Mouse (Mus musculus): Measurements from ENCODE around the gene Cflar. TPM values are rescaled to one million over a fixed set of nuclear protein-coding genes. Genes with fewer than 3 reads are reported as not detected.
"Not testable (repeated sequence)": the region's sequence is repeated elsewhere in the genome, so short reads cannot be mapped to it uniquely, and the experiment has no call there.

Gene Cflar
- total RNA-seq, 2 experiments from 2014 or later: 40.9 to 45.7 TPM

GRCm38 (mm10) chr1:58770111-58770720 lies 58.9 kb downstream of the Cflar start:
- ATAC-seq (replicated peaks; ENCODE audit: low FRiP score, poor library complexity, severe bottlenecking): 0 out of 2 replicates have a peak, but pooled peaks have one; percentile 39

- no peak for ATAC-seq (replicated peaks; ENCODE audit: low FRiP score, poor library complexity, severe bottlenecking)
Observed at GRCm38 (mm10) chr1:58772084-58772483, 60.8 kb downstream of the Cflar start.

GRCm38 (mm10) chr1:58773280-58773679 lies 62.0 kb downstream of the Cflar start:
- ATAC-seq (replicated peaks; ENCODE audit: low FRiP score, poor library complexity, severe bottlenecking): no peak

GRCm38 (mm10) chr1:58773905-58774304 lies 62.6 kb downstream of the Cflar start:
- ATAC-seq (replicated peaks; ENCODE audit: low FRiP score, poor library complexity, severe bottlenecking): no peak

- no peak for ATAC-seq (replicated peaks; ENCODE audit: low FRiP score, poor library complexity, severe bottlenecking)
Observed at GRCm38 (mm10) chr1:58775361-58775760, 64.1 kb downstream of the Cflar start.

- ATAC-seq (replicated peaks; ENCODE audit: low FRiP score, poor library complexity, severe bottlenecking): no peak
Observed at GRCm38 (mm10) chr1:58777583-58777982, 66.3 kb downstream of the Cflar start.

- ATAC-seq (replicated peaks; ENCODE audit: low FRiP score, poor library complexity, severe bottlenecking): no peak
Observed at GRCm38 (mm10) chr1:58778226-58778625, 66.9 kb downstream of the Cflar start.

GRCm38 (mm10) chr1:58786276-58786675 lies 75.0 kb downstream of the Cflar start:
- no peak for ATAC-seq (replicated peaks; ENCODE audit: low FRiP score, poor library complexity, severe bottlenecking)

GRCm38 (mm10) chr1:58788410-58788809 lies 77.1 kb downstream of the Cflar start:
- no peak for ATAC-seq (replicated peaks; ENCODE audit: low FRiP score, poor library complexity, severe bottlenecking)

GRCm38 (mm10) chr1:58794705-58795104 lies 83.4 kb downstream of the Cflar start:
- ATAC-seq (replicated peaks; ENCODE audit: low FRiP score, poor library complexity, severe bottlenecking): peak; percentile 11; the same call in 1 of the 2 replicates

GRCm38 (mm10) chr1:58795291-58796058 lies 84.2 kb downstream of the Cflar start, which contains the start of gene Casp8:
Gene Casp8, plus strand, starts transcription at chr1:58795374.
- peak; percentile 96 for ATAC-seq (replicated peaks; ENCODE audit: low FRiP score, poor library complexity, severe bottlenecking)

GRCm38 (mm10) chr1:58796059-58796363 lies 84.7 kb downstream of the Cflar start:
- ATAC-seq (replicated peaks; ENCODE audit: low FRiP score, poor library complexity, severe bottlenecking): no peak

- no peak for ATAC-seq (replicated peaks; ENCODE audit: low FRiP score, poor library complexity, severe bottlenecking)
Observed at GRCm38 (mm10) chr1:58796853-58797252, 85.5 kb downstream of the Cflar start.

GRCm38 (mm10) chr1:58797370-58797769 lies 86.1 kb downstream of the Cflar start:
- ATAC-seq (replicated peaks; ENCODE audit: low FRiP score, poor library complexity, severe bottlenecking): no peak

- no peak for ATAC-seq (replicated peaks; ENCODE audit: low FRiP score, poor library complexity, severe bottlenecking)
Observed at GRCm38 (mm10) chr1:58798911-58799310, 87.6 kb downstream of the Cflar start.

GRCm38 (mm10) chr1:58800644-58801043 lies 89.3 kb downstream of the Cflar start:
- ATAC-seq (replicated peaks; ENCODE audit: low FRiP score, poor library complexity, severe bottlenecking): not testable (repeated sequence)

- no peak for ATAC-seq (replicated peaks; ENCODE audit: low FRiP score, poor library complexity, severe bottlenecking)
Observed at GRCm38 (mm10) chr1:58801558-58802285, 90.4 kb downstream of the Cflar start.

- peak; percentile 87 for ATAC-seq (replicated peaks; ENCODE audit: low FRiP score, poor library complexity, severe bottlenecking)
Observed at GRCm38 (mm10) chr1:58802322-58803273, 91.3 kb downstream of the Cflar start.

GRCm38 (mm10) chr1:58803531-58803930 lies 92.2 kb downstream of the Cflar start:
- no peak for ATAC-seq (replicated peaks; ENCODE audit: low FRiP score, poor library complexity, severe bottlenecking)

GRCm38 (mm10) chr1:58806651-58807050 lies 95.3 kb downstream of the Cflar start:
- no peak for ATAC-seq (replicated peaks; ENCODE audit: low FRiP score, poor library complexity, severe bottlenecking)

Measured in erythroid progenitor cell, adult 5-6 weeks (primary cell).